Comparison of ENCODE assay signal across 22 mouse cellular contexts in genomic region chr13:81754878-81755277, GRCm38 (mm10). TPM values are rescaled to one million over a fixed set of nuclear protein-coding genes. Genes with fewer than 3 reads are reported as not detected.
A peak's percentile ranks its signal among the peaks of the same experiment; 100 is the strongest.
DNase-seq lines count a peak whose midpoint lies in the region; ATAC-seq and TF ChIP-seq lines count a peak whose summit lies in the region.
"Had no signal": no experiment of that assay in that cellular context is flagged by ENCODE, and none has a peak within 500 bp of the region (broad histone marks: within the 10 kb centered on the region; RNA-seq: fewer than 3 reads in every experiment).

No protein-coding gene starts in this region.

- no peak for TF ChIP-seq EP300 in heart, adult 2 months (IDR thresholded peaks at IDR 0.05; ENCODE audit: insufficient read depth, low read depth, low read length)
- no peak for TF ChIP-seq EP300 in lung, postnatal 0 days (IDR thresholded peaks at IDR 0.05)

- no peak overlapping the region for H3K9ac ChIP-seq in heart, adult 2 months (ENCODE audit: low read depth, low read length)
- no peak overlapping the region for H3K9ac ChIP-seq in lung, postnatal 0 days (replicated peaks; ENCODE audit: low read depth)
- no peak overlapping the region for H3K9ac ChIP-seq in embryonic facial prominence, embryonic 14.5 days (ENCODE audit: low read depth, low read length)
- H3K9ac ChIP-seq: hindbrain, embryonic 12.5 days; kidney, embryonic 15.5 days; midbrain, embryonic 12.5 days; neural tube, embryonic 13.5 days had no signal

- no peak overlapping the region for H3K4me2 ChIP-seq in lung, postnatal 0 days (replicated peaks; ENCODE audit: low read depth, low read length)
- H3K4me2 ChIP-seq in embryonic facial prominence, embryonic 14.5 days (ENCODE audit: low read depth, low read length) = no peak overlapping the region
- H3K4me2 ChIP-seq: hindbrain, embryonic 12.5 days; kidney, embryonic 15.5 days; liver, embryonic 11.5 days; midbrain, embryonic 12.5 days; neural tube, embryonic 13.5 days had no signal

- no peaks in the 10 kb centered on the region for H3K79me2 ChIP-seq in heart, adult 2 months (replicated peaks; ENCODE audit: control insufficient read depth, insufficient read depth, low read length)

- no peak overlapping the region for H3K4me3 ChIP-seq in heart, adult 2 months
- H3K4me3 ChIP-seq in lung, postnatal 0 days (ENCODE audit: low read depth, low read length) = no peak overlapping the region
- H3K4me3 ChIP-seq in embryonic facial prominence, embryonic 14.5 days (ENCODE audit: low read depth, low read length) = no peak overlapping the region
- H3K4me3 ChIP-seq: erythroblast, embryonic 14.5 days; hindbrain, embryonic 12.5 days; kidney, embryonic 15.5 days; midbrain, embryonic 12.5 days; neural tube, embryonic 13.5 days had no signal

- no peaks in the 10 kb centered on the region for H3K27me3 ChIP-seq in heart, adult 2 months (ENCODE audit: control insufficient read depth, insufficient read depth, low read length)
- no peaks in the 10 kb centered on the region for H3K27me3 ChIP-seq in lung, postnatal 0 days (replicated peaks; ENCODE audit: insufficient read depth, low read length)
- H3K27me3 ChIP-seq in embryonic facial prominence, embryonic 14.5 days (replicated peaks; ENCODE audit: control insufficient read depth, insufficient read depth, low read length) = no peaks in the 10 kb centered on the region
- H3K27me3 ChIP-seq: hindbrain, embryonic 12.5 days; kidney, embryonic 15.5 days; midbrain, embryonic 12.5 days; neural tube, embryonic 13.5 days had no signal

- no peaks in the 10 kb centered on the region for H3K36me3 ChIP-seq in heart, adult 2 months (ENCODE audit: control insufficient read depth, insufficient read depth, low read length)
- no peaks in the 10 kb centered on the region for H3K36me3 ChIP-seq in lung, postnatal 0 days (ENCODE audit: insufficient read depth, low read length)
- H3K36me3 ChIP-seq in embryonic facial prominence, embryonic 14.5 days (ENCODE audit: control insufficient read depth, insufficient read depth, low read length) = no peaks in the 10 kb centered on the region
- H3K36me3 ChIP-seq: hindbrain, embryonic 12.5 days; kidney, embryonic 15.5 days; midbrain, embryonic 12.5 days; neural tube, embryonic 13.5 days had no signal

- intact Hi-C loops in heart, adult 2 months (cut with DNase I) = no loop called here
- intact Hi-C loops in heart, postnatal 25 days (cut with DNase I) = loop anchor here (5.0 kb wide), 1 partner anchor 43 kb away; the partner anchor contains the start of genes Mblac2 and Polr3g
- intact Hi-C loops in heart, postnatal 10 days (cut with DNase I) = no loop called here

- no peak for TF ChIP-seq CTCF in heart, adult 2 months (IDR thresholded peaks at IDR 0.05)
- no peak for TF ChIP-seq CTCF in lung, postnatal 0 days (IDR thresholded peaks at IDR 0.05)

- no peaks in the 10 kb centered on the region for H3K4me1 ChIP-seq in heart, adult 2 months (ENCODE audit: control insufficient read depth, insufficient read depth, low read length)
- no peaks in the 10 kb centered on the region for H3K4me1 ChIP-seq in lung, postnatal 0 days (ENCODE audit: insufficient read depth, low read depth, low read length)
- no peaks in the 10 kb centered on the region for H3K4me1 ChIP-seq in embryonic facial prominence, embryonic 14.5 days (ENCODE audit: control insufficient read depth, insufficient read depth, low read length)
- H3K4me1 ChIP-seq: hindbrain, embryonic 12.5 days; kidney, embryonic 15.5 days; midbrain, embryonic 12.5 days; neural tube, embryonic 13.5 days had no signal

- peak; percentile 13 to 25 for DNase-seq in heart, adult 2 months
- DNase-seq in heart, postnatal 25 days (ENCODE audit: low spot score) = no peak
- DNase-seq in lung, postnatal 0 days (ENCODE audit: low spot score) = peak; percentile 47
- DNase-seq in lung, adult 18-20 months = no peak
- peak; percentile 62 for DNase-seq in embryonic facial prominence, embryonic 14.5 days (ENCODE audit: low spot score)
- DNase-seq in heart, postnatal 10 days = peak; percentile 22 to 26
- no peak for DNase-seq in embryo, embryonic 11 days
- DNase-seq: adrenal gland, postnatal 10 days; cerebellum, postnatal 14 days; layer of hippocampus, postnatal 36 days; right cerebral cortex, postnatal 14 days; thymus, postnatal 14 days had no signal

- ATAC-seq in lung, postnatal 0 days = peak; percentile 67
- ATAC-seq in embryonic facial prominence, embryonic 14.5 days (ENCODE audit: low read depth) = peak; percentile 50; the same call in 1 of the 2 replicates
- ATAC-seq: CD4-positive, CD25-positive, alpha-beta regulatory T cell, adult 4 months; forebrain, embryonic 14.5 days had no signal

- no peaks in the 10 kb centered on the region for H3K9me3 ChIP-seq in lung, postnatal 0 days (ENCODE audit: low read length)
- H3K9me3 ChIP-seq in embryonic facial prominence, embryonic 14.5 days (ENCODE audit: control insufficient read depth, low read length) = no peaks in the 10 kb centered on the region
- H3K9me3 ChIP-seq: G1E; hindbrain, embryonic 12.5 days; kidney, embryonic 15.5 days; midbrain, embryonic 12.5 days; neural tube, embryonic 13.5 days had no signal

- no peak for TF ChIP-seq POLR2A in heart, adult 2 months (IDR thresholded peaks at IDR 0.05; ENCODE audit: insufficient read depth, low read depth, low read length)

- no peak overlapping the region for H3K27ac ChIP-seq in heart, adult 2 months
- H3K27ac ChIP-seq in lung, postnatal 0 days (ENCODE audit: low read length) = no peak overlapping the region
- H3K27ac ChIP-seq in embryonic facial prominence, embryonic 14.5 days (replicated peaks; ENCODE audit: low read depth, low read length) = no peak overlapping the region
- H3K27ac ChIP-seq: hindbrain, embryonic 12.5 days; kidney, embryonic 15.5 days; macrophage; midbrain, embryonic 12.5 days; neural tube, embryonic 13.5 days had no signal

RNA-seq across cellular contexts. Expression of gene Cetn3, which starts 28.0 kb away (rescaled TPM):
- total RNA-seq in heart, adult 2 months (2021) = 10 to 100 TPM; 52.0 to 53.0 TPM
- polyA plus RNA-seq in heart, adult 2 months (2012; rRNA removed) = 5.0 and 12.9 TPM in 2 replicates
- total RNA-seq in heart, postnatal 25 days (2021) = 10 to 100 TPM; 59.1 TPM
- polyA plus RNA-seq in lung, postnatal 0 days (2015; fragmentation: Nextera tagmentation; extraction: Ambion mirVana) = 184 and 185 TPM in 2 replicates
- polyA plus RNA-seq in embryonic facial prominence, embryonic 14.5 days (2014; fragmentation: Nextera tagmentation; extraction: Ambion mirVana) = 242 and 243 TPM in 2 replicates
- 100 to 1,000 TPM in 1 of 2 experiments, 10 to 100 TPM in 1; 92.7 to 102 TPM for total RNA-seq in heart, postnatal 10 days (2021)

RNA-seq across cellular contexts. Expression of gene Mblac2, which starts 43.7 kb away (rescaled TPM):
- 1 to 10 TPM; 5.1 to 5.9 TPM for total RNA-seq in heart, adult 2 months (2021)
- 2.5 and 4.7 TPM in 2 replicates for polyA plus RNA-seq in heart, adult 2 months (2012; rRNA removed)
- 1 to 10 TPM; 2.5 to 3.1 TPM for total RNA-seq in heart, postnatal 25 days (2021)
- polyA plus RNA-seq in lung, postnatal 0 days (2015; fragmentation: Nextera tagmentation; extraction: Ambion mirVana) = 5.6 and 6.5 TPM in 2 replicates
- 8.9 and 9.0 TPM in 2 replicates for polyA plus RNA-seq in embryonic facial prominence, embryonic 14.5 days (2014; fragmentation: Nextera tagmentation; extraction: Ambion mirVana)
- 1 to 10 TPM; 2.6 to 4.6 TPM for total RNA-seq in heart, postnatal 10 days (2021)
- polyA plus RNA-seq: erythroblast, embryonic 14.5 days had no signal

RNA-seq across cellular contexts. Expression of gene Polr3g, which starts 44.1 kb away (rescaled TPM):
- total RNA-seq in heart, adult 2 months (2021) = 1 to 10 TPM; 3.3 to 4.5 TPM
- 2.0 and 4.5 TPM in 2 replicates for polyA plus RNA-seq in heart, adult 2 months (2012; rRNA removed)
- 1 to 10 TPM; 1.9 to 2.5 TPM for total RNA-seq in heart, postnatal 25 days (2021)
- 5.1 and 5.2 TPM in 2 replicates for polyA plus RNA-seq in lung, postnatal 0 days (2015; fragmentation: Nextera tagmentation; extraction: Ambion mirVana)
- 18.8 and 19.5 TPM in 2 replicates for polyA plus RNA-seq in embryonic facial prominence, embryonic 14.5 days (2014; fragmentation: Nextera tagmentation; extraction: Ambion mirVana)
- total RNA-seq in heart, postnatal 10 days (2021) = 1 to 10 TPM; 1.8 to 3.5 TPM

Comparison
In these comparisons a context has a peak if more than half of its experiments do, and no peak if none do; other contexts are left out.
1. DNase-seq: peak in heart, adult 2 months (2 of 2), lung, postnatal 0 days (single experiment), embryonic facial prominence, embryonic 14.5 days (single experiment) and heart, postnatal 10 days (2 of 2); none in heart, postnatal 25 days (single experiment), lung, adult 18-20 months (0 of 2) and embryo, embryonic 11 days (single experiment).